Mouse (Mus musculus): ENCODE measurements around the gene Dmbx1.
A peak's percentile ranks its signal among the peaks of the same experiment; 100 is the strongest.

Gene Dmbx1

DNA sequence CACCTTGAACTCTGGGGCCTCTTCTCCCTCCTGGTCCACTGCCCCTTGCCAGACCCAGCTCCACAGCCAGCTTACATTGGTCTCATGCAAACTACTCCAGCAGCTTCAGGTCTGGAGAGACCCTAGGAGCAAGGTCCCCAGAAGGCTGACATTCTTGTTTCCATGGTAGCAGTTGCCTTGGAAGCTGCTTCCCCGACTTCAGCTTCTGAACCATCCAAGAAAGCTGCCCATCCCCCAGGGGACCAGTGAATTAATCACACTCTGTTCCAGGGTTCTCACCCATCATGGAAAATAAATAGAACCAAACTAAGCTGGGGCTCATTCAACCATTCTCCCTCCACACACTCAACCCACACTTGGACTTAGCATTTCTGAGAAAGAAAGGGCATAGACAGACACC, 58.5 kb downstream of the Dmbx1 start:
- peaks cover 18% of the 10 kb centered on the region for H3K4me1 ChIP-seq (replicated peaks; ENCODE audit: low read depth, low read length)
- TF ChIP-seq NANOG (IDR thresholded peaks at IDR 0.05; ENCODE audit: borderline replicate concordance, low read length): no peak
- TF ChIP-seq CTCF (conservative IDR thresholded peaks at IDR 0.05; ENCODE audit: low read length): no peak
- no peak for TF ChIP-seq POU5F1 (IDR thresholded peaks at IDR 0.05; ENCODE audit: borderline replicate concordance, low read length)
- no peak overlapping the region for H3K4me3 ChIP-seq (replicated peaks; ENCODE audit: low read length)
- peaks cover 5% of the 10 kb centered on the region; the same call in 1 of the 2 replicates for H3K9me3 ChIP-seq (ENCODE audit: low read length)
- peaks cover 97% of the 10 kb centered on the region for H3K27me3 ChIP-seq (ENCODE audit: insufficient read depth, low read length)
- peaks cover 10% of the 10 kb centered on the region for H3K36me3 ChIP-seq (ENCODE audit: insufficient read depth, low read length)

DNA sequence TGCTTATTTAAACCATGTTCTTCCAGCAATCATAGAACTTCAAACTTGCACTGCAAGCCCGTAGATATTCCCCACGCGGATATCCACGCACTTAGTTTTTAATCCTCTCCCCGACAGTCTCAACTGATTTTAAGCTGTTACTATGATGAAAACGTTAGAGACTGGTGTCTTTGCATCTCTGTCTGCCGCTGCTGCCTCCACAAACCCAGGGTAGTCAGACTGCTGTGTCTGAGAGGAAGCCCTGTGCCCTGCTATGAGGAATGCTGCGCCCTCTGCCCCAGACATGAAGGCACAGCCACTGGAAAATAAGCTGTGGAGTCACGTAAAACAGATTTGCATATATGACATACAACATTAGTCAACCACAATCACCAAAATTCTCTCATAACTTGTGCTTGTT, 60.9 kb downstream of the Dmbx1 start:
- Histone ChIP-seq H3K4me1 (replicated peaks; ENCODE audit: low read depth, low read length) (peaks cover 23% of the 10 kb centered on the region), H3K36me3 (ENCODE audit: insufficient read depth, low read length) (peaks cover 34% of the 10 kb centered on the region), H3K4me3 (replicated peaks; ENCODE audit: low read length) (no peak overlapping the region), H3K9me3 (ENCODE audit: low read length) (peaks cover 5% of the 10 kb centered on the region; the same call in 1 of the 2 replicates), H3K27me3 (ENCODE audit: insufficient read depth, low read length) (peaks cover 97% of the 10 kb centered on the region)
- TF ChIP-seq CTCF (conservative IDR thresholded peaks at IDR 0.05; ENCODE audit: low read length): no peak
- no peak for TF ChIP-seq NANOG (IDR thresholded peaks at IDR 0.05; ENCODE audit: borderline replicate concordance, low read length)
- TF ChIP-seq POU5F1 (IDR thresholded peaks at IDR 0.05; ENCODE audit: borderline replicate concordance, low read length): no peak

DNA sequence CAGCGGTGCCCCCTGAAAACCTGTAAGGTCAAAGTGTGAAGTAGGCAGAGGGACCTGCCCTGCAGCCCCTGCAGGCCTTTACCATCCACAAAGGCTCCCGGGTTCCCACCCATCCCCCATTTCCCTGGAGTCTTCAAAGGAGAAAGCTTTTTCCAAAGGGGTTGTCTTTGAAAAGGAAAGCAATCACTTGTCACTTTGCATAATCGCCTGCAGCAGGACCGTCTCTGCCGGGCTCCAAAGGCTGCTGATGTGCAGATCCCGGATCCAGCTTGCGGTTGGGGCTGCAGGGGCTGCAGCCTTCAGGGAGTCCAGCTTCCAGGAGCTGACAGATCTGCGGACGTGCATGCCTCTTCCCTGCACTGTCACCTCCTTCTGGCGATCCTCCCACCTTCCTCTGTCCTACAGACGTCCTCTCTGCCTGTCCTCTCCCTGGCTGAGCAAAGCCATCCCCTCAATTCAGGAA, 61.5 kb downstream of the Dmbx1 start:
- H3K4me3 ChIP-seq (replicated peaks; ENCODE audit: low read length): peak overlapping the region; percentile 27
- H3K36me3 ChIP-seq (ENCODE audit: insufficient read depth, low read length): peaks cover 38% of the 10 kb centered on the region
- TF ChIP-seq CTCF (conservative IDR thresholded peaks at IDR 0.05; ENCODE audit: low read length) (no peak), POU5F1 (IDR thresholded peaks at IDR 0.05; ENCODE audit: borderline replicate concordance, low read length) (peak; percentile 80; the same call in 1 of the 2 replicates), NANOG (IDR thresholded peaks at IDR 0.05; ENCODE audit: borderline replicate concordance, low read length) (peak; percentile 93)
- H3K9me3 ChIP-seq (ENCODE audit: low read length): peaks cover 5% of the 10 kb centered on the region; the same call in 1 of the 2 replicates
- peaks cover 92% of the 10 kb centered on the region for H3K27me3 ChIP-seq (ENCODE audit: insufficient read depth, low read length)
- peaks cover 27% of the 10 kb centered on the region for H3K4me1 ChIP-seq (replicated peaks; ENCODE audit: low read depth, low read length)

DNA sequence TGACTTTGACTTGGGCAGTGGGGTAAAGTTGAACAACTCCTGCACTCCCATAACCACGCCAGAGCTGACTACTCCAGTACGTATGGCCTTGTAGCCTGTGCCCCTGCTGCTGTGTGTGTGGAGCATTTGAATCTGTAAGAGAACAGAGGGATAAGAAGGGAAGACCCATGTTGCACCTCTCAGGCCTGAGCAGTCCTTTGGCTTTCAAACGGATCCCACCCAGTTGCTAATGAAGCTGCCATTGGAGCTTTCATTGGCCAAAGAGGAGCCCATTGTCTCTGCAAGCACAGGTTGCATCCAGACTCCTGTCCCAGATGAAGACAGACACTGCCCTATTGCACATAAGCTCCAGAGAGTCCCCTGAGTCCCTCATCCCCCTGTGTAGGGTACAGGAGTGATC, 66.5 kb downstream of the Dmbx1 start:
- peaks cover 41% of the 10 kb centered on the region for H3K27me3 ChIP-seq (ENCODE audit: insufficient read depth, low read length)
- H3K4me1 ChIP-seq (replicated peaks; ENCODE audit: low read depth, low read length): peaks cover 41% of the 10 kb centered on the region
- TF ChIP-seq NANOG (IDR thresholded peaks at IDR 0.05; ENCODE audit: borderline replicate concordance, low read length) (no peak), POU5F1 (IDR thresholded peaks at IDR 0.05; ENCODE audit: borderline replicate concordance, low read length) (no peak), CTCF (conservative IDR thresholded peaks at IDR 0.05; ENCODE audit: low read length) (no peak)
- H3K4me3 ChIP-seq (replicated peaks; ENCODE audit: low read length): no peak overlapping the region
- peaks cover 5% of the 10 kb centered on the region; the same call in 1 of the 2 replicates for H3K9me3 ChIP-seq (ENCODE audit: low read length)
- peaks cover 67% of the 10 kb centered on the region for H3K36me3 ChIP-seq (ENCODE audit: insufficient read depth, low read length)

DNA sequence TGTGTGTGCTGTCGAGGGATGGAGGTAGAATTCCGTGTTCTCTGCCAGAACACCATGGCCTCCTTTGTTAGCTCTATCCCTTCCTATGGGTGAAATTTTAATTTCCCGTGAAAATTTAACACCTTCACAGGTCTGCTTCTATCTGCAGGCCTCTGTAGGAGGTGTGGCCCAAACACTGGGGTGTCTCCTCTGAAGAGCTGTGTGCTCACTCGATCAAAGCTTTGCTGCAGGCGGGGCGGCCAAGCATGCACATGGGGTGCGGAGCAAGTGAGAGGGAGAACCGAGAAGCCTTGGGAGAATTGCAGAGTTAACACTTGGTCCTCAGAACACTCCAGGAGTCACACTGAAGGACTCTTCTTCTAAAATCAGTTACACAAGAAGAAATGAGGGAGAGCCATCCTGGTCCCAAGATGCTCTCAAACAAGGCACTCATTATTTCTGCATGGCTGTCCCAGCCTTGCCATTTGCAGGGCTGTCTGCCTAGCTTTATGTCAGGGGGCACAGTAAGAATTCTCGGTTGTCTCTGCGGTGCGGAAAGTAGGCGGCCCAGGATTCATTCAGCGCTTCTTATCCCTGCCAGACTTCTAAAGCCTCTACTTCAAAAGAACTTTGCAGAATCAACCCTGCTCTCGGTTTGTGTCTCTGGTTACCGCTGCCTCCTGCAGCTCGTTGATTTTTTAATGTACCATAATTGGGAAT, 70.1 kb downstream of the Dmbx1 start:
- Histone ChIP-seq H3K36me3 (ENCODE audit: insufficient read depth, low read length) (peaks cover 62% of the 10 kb centered on the region), H3K27me3 (ENCODE audit: insufficient read depth, low read length) (peaks cover 6% of the 10 kb centered on the region), H3K9me3 (ENCODE audit: low read length) (no peaks in the 10 kb centered on the region), H3K4me3 (replicated peaks; ENCODE audit: low read length) (no peak overlapping the region), H3K4me1 (replicated peaks; ENCODE audit: low read depth, low read length) (peaks cover 30% of the 10 kb centered on the region)
- TF ChIP-seq POU5F1 (IDR thresholded peaks at IDR 0.05; ENCODE audit: borderline replicate concordance, low read length) (no peak), NANOG (IDR thresholded peaks at IDR 0.05; ENCODE audit: borderline replicate concordance, low read length) (no peak), CTCF (conservative IDR thresholded peaks at IDR 0.05; ENCODE audit: low read length) (no peak)
